Mouse (Mus musculus): ENCODE data around the gene D930020B18Rik.

Gene D930020B18Rik

DNA sequence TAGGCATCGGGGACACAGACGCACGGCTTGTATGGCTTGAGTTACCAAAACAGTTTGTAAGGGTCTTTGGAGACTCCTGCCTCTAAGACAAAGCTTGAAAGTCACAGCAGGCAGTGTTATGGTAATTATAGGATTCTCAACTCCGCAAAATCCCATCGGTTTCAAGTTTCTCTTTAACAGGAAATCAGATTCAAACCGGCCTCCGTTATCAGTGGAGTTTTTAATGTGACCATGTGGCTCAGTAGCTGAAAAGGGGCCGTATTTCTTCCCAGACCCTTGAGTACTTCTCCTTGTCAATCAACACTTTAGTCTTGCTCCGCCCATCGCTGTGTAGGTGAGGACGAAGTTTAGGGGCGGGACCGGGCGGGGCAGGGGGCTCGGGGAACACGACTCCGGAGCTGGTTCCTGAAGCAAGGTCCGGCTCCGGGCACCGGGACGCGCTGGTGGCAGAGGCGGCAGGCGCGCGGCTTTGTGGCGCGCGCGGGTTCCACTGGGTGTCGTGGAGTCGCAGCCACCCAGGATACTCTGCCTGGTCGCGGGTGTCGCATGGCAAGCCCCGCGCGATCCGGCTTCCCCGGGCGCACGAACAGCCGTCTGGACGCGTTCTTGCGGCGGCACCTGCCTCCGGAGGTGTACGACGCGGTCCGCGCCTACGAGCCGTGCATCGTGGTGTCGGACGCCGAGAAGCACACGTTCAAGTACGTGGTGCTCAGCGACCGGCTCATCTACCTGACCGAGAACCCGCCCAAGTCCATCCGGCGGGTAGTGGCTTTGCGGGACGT, at the start of gene D930020B18Rik:
Gene D930020B18Rik (plus strand): TSS at position 317 of the 782 bp plus-strand sequence.
- no peak for DNase-seq (ENCODE audit: extremely low read depth, low read depth, low spot score)

DNA sequence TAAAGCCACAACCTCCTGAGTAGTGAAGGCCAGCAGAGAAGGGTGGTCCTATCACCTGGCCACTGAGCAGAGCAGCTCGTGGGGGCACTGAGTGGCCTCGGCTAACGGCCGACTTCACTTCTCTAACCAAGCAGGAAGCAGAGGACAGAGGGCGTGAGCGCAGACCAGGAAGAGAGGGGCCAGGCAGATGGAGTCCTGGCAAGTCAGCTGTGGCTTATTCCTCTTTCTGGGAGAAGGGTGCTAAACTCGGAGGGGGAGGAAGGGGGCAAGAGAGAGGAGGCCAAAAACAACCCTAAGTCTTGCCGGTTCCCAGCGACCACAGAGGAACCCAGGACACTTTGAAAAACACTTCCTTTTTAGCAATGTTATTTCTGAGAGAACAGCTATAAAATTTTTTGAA, 44.8 kb upstream of the D930020B18Rik start:
- DNase-seq (ENCODE audit: extremely low read depth, low read depth, low spot score), result no peak

DNA sequence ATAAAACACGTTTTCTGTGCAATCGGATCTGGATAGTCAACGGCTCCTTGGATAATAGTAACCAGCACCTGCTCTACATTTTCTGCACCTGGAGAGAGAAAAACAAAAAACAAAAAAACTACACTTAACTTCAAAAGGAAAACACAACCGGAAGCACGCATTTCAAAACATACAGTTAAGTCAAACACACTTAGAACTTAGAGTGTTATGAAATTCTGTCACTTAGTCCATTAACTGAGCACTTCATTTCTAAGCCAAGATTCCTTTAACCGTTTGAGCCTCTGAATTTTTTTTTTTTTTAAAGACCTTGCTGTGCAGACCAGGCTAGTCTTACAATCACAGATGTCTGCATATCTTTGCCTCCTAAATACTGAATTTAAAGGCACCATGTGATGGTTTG, 40.1 kb upstream of the D930020B18Rik start:
- no peak for DNase-seq (ENCODE audit: extremely low read depth, low read depth, low spot score)

DNA sequence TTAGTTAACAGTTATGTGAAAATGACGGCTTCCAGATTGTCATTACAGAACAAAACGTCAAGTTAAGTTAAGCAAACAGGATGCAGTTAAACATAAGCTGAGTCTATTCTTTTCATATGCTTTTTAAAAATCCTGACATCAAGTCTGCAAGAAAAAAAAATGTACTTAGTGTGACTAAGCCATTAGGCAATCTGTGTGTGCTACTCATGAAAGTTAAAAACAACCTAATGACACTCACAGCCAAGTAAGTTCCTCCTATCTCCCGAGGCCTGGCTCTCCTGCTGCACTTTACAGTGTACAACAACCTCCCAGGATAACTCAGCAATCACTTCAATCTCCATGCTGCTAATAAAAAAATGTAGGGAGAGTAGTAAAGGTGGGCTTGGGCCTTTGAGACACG, 37.8 kb upstream of the D930020B18Rik start:
- no peak for DNase-seq (ENCODE audit: extremely low read depth, low read depth, low spot score)

DNA sequence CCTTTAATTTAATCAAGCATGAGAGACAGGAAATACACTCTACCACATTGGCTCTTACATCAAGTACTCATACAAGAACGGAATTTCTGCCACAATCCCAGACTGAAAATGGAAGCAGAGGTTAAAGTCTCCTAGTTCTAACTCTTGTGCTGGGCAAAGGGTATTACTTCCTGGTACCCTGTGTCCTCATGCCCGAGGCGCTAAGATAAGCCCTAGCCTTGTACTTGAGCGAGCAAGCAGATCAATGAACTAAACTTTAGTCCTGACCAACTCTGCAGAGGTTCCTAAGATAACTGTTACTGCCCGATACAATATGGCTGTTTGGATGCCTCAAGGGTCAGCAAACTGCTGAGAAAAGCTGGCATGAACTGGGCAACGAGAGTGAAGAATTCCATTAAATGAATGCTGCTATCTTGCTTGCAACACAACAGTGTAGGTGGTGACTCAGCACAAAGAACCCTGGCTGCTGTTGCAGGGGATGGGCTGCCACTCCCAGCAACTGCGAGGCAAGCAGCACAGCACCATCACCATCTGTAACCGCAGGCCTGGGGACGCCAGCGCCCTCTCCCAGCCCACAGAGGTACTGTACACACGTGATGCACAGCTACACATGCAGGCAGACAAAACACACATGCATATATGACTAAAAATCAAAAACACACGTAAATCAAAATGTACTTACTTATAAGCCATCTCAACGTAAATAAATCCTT, 36.6 kb upstream of the D930020B18Rik start:
- DNase-seq (ENCODE audit: extremely low read depth, low read depth, low spot score), result no peak

DNA sequence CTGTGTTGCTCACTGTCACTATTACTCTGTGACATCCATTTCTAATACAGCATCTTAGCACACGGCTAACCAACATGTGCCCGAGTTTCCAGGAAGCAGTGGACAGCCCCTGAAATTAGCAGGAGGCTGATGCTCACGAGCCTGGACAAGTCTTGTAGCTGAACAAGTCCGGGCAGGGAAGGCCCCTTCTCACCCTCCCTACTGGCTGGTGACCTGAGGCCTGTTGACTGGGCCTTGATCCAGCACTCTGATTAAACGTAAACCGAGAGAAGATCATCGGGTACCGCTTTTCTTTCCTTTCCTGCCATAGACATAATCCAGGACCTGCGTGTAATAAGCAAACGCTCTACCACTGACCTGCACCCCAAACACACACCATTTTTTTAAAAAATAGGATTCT, 33.2 kb upstream of the D930020B18Rik start:
- DNase-seq (ENCODE audit: extremely low read depth, low read depth, low spot score), result peak; percentile 76

DNA sequence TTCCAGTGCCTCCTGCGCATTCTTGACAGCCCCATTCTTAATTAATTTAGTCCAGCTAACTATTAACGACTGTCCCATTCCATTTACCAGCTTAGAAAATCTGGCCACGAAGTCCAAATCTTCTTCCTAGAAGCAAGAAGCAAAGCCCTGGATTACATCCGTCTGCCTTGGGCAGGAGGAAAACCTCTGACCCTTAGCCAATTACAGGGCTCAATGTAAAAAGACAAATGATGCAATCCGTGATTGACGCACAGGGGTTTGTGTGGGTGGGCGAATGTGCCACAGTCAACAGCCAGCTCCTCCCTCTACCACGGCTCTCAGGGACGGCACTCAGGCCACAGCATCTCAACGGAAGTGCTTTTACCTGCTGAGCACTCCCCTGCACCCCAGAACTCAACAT, 29.8 kb upstream of the D930020B18Rik start:
- peak; percentile 80 for DNase-seq (ENCODE audit: extremely low read depth, low read depth, low spot score)

DNA sequence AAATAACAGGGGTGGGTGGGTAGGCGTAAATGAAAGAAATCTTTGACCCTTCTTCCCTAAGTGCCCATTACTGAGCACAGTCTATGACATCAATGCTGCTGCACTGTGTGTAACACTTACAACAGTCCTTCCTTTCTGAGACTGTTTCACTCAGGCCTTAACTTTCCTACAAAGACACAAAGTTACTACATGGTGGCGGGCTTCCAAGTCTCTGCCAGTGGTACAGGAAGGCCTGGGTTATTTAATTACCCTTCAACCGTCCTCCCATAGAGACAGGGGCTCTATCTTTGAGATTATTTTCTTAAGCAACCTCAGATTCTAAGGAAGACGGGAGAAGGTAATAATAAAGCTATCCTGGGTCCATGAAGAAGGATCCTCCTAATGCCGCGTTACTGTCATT, 28.9 kb upstream of the D930020B18Rik start:
- DNase-seq (ENCODE audit: extremely low read depth, low read depth, low spot score), result no peak

DNA sequence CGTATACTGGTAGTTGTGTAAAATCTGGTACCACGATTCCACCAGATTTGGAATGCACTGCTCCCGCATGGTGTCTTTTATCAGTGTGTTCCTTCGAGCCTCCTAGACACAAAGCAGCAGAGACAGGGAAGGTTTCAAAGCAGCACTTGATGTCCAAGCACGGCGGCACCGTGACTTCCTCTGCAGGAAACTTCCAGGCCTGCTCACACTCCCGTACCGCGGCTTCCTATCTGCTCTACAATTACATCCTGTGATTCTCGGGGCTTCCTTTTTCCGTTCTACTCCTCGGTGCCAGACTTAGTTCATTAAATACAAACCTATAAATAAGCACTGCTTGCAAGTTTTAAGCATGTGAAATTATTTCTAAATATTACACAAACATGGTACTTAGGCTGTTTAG, 27.8 kb upstream of the D930020B18Rik start:
- no peak for DNase-seq (ENCODE audit: extremely low read depth, low read depth, low spot score)

DNA sequence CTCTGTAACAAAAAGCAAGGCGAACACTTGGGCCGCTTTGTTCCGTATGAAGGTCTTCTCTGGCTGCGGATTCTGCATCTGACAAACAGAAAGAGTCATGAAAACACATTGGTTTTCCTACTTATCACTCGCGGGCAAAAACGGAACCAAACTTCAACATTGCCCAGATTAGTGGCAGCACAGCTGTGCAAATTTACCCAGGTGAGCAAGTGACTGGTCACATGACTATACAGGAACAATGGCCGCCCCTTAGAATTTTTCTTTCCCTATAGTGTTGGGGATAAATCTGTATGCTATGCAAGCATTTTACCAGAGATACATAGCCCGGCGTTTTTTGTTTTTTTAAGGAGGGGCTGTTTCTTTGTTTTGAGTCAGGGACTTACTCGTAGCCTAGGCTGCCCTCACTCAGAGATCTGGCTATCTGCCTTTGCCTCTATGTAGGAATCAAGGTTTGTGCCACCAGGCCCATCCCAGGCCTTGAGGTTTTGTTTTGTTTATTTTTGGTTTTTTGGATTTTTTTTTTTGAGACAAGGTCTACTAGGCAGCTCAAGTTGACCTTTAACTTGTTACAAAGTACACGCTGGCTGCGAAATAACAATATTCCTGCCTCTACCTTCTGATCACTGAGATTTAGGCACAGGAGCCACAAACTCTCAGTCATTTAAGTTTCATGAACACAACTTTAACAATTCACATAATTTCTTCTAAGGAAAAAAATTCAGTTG, 26.1 kb upstream of the D930020B18Rik start:
- no peak for DNase-seq (ENCODE audit: extremely low read depth, low read depth, low spot score)

DNA sequence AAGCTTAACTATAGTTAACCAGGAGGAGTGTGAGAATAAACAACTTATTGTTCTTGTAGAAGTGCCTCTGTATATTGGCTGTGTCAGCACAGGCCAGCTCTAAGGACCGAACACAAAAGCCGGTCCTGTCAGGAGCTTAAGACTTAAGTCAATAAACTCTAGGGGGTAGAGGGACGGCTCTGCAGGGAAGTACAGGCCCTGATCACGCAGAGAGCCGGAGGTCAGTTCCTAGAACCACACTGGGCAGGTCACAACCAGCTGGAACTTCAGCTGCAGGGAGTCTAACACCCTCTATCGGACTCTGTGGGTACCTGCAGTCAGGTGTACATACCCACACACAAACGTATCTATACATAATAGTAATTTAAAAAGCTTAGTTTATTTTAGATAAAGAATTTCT, 25.5 kb upstream of the D930020B18Rik start:
- no peak for DNase-seq (ENCODE audit: extremely low read depth, low read depth, low spot score)

DNA sequence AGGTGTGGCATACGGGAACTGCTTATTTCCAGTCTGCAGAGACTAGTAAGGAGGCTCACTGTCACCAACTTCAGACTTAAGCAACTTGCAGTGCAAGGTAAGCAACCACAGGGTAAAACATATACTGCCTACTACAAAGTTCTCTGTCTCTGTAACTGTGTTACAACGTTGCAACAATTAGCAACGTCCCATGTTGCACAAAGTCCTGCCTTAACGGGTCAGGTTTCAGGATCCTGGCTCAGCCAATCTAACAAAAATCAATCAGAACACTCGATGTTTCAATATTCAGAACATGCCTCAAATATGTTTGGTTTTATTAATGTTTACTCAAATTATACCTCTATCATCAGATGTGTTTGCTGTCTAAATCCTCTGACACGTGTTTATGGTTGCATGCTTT, 19.0 kb upstream of the D930020B18Rik start:
- no peak for DNase-seq (ENCODE audit: extremely low read depth, low read depth, low spot score)

DNA sequence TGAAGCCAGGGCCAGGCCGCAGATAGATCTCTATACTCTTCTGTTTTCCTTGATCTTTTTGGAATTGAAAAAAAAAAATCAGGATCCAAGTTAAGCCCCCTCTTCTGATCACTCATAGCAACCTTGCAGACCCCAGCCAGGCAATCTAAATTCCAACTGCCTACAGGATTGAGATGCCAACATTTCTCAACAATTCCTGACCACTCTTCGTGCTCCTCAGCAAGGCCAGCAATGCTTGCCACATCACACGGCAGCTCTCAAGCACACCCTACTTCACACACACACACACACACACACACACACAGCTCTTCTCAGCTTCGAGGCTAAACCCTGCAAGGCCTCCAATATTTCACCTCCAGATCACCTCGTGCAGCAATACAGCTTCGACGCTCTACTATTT, 17.7 kb upstream of the D930020B18Rik start:
- no peak for DNase-seq (ENCODE audit: extremely low read depth, low read depth, low spot score)

DNA sequence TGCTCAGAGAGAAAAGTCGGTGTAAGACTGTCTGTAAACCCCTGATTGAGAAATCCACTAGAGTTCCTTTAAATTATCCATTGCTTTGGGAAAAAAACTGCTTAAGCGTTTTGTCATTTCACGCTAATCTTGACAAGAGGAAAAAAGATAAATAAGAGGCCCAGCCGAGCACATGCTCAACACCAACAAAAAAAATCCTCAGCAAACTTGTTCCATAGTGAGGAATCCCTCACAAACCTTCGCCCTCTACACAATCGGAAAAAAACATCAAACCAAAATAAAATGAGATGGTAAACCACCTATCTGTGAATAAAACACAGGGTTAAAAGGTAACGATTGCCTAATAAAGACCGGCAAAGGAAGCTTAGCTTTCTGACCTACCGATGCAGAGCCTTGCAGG, 16.4 kb upstream of the D930020B18Rik start:
- no peak for DNase-seq (ENCODE audit: extremely low read depth, low read depth, low spot score)

DNA sequence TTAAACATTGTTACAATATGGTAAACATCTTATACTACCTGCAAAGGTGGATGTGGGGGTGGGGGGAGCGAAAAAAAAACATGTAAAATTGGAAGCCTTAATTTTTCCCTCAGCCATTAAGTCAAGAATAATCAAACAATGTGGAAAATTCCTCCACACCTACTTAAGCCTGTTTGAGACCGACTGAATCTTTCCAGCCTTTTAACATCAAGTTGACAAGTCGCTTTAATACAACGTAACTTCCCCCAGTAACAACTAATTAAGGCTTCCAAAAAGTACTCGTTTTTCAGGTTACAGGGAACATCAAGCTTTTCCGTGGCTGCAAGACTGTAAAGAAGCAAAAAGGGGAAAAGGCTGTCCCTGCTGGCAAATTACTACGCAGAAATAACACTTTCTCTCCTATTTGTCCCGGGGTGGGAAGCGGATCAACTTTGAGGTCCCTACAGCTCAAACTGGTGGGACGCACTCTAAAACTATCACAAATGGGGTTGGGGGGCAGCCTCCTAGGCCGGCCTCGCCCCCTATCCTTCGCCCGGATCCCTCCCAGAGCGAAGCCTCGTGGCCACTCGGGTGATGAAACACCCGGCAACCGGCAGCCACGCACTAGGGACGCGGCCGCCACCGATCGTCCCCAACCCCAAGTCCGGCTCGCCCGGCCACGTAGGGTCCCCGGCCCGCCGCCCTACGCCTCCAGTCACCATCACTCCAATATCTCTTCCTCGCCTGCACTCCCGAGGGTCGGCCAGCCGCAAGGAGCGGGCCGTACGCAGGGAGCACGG, 15.8 kb upstream of the D930020B18Rik start:
- no peak for DNase-seq (ENCODE audit: extremely low read depth, low read depth, low spot score)

DNA sequence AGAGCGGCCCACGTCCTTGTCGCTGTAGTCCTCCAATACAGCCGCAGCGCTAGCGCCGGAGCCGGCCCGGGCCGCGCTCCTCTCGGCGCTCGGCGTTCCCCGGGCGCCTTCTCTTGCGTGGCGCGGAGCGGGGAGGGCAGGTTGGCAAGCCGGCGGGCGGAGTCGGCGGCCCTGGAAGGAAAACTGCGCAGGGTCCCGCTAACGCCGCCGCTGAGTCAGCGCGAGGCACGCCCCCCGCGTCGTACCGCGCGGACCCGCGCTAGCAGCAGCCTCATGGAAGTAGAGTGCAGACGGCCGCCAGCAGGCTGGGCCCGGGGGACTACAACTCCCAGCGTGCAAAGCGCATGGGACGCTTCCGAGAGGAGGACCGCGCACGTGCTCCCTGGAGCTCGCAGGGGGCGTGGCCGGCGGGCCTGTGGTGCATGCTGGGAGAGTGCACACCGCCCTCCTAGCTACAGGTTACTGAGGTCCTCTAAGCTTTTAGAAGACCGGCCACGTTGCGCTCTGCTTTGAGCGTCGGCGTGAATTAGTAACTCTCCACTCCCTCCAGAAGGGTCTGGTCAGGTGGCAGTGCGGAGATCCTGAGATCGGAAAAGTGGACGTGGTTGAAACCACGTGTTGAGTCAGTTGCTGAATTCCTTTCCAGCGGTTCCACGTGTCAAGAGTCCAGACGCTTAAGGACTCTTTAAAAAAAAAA, 15.1 kb upstream of the D930020B18Rik start, which contains the start of gene Xpot:
Gene Xpot (minus strand): TSS at position 147 of the 697 bp plus-strand sequence.
- DNase-seq (ENCODE audit: extremely low read depth, low read depth, low spot score), result peak; percentile 62

DNA sequence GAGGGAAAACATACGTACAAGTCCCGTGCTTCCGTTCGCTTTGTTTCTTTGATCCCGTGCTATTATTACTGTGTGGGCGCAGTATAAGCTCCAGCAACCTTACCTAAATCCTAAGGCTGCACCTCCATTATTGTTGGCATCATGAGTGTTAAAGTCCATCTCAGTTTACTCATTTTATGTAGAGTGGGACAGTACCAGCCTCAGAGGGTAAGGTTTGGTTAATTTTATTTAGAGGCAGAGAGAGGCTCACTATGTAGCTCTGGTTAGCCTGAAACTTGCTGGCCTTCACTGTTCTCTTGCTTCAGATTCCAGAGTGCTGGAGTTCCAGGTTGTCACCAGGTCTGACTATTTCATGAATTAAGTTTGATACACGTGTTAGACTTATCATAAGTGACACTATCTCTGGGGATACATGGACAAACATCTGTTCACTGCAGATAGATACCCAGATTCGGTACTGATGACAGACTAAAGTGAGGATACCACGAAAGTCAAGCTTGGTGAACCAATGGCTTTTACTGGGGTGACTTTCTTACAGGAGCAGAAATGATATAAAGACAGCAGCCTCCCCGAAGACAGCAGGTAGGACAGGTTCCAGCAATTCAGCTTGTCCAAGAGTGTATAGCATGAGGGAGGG, 14.1 kb upstream of the D930020B18Rik start:
- no peak for DNase-seq (ENCODE audit: extremely low read depth, low read depth, low spot score)

DNA sequence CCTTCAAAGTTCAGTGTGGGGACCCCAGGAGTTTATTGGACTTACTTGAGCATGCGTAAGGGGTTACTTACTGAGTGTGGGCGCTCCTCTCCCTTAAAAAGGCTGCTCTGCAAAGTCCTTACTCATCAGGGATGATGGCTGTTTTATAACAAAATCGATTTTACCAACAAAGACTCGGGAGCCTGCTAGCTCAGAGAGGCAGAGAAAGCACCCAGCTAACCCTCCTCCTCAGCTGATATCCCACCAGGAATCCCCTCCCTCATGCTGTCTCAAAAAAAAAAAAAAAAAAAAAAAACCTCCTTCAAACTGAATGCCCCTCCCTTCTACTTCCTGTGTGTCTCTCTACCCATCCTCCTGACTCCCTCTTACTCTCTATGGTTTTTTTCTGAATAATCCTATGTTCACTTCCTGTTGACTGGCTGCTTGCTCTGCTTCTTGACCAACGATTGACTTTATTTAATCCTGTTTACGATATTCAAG, 12.8 kb upstream of the D930020B18Rik start:
- no peak for DNase-seq (ENCODE audit: extremely low read depth, low read depth, low spot score)

DNA sequence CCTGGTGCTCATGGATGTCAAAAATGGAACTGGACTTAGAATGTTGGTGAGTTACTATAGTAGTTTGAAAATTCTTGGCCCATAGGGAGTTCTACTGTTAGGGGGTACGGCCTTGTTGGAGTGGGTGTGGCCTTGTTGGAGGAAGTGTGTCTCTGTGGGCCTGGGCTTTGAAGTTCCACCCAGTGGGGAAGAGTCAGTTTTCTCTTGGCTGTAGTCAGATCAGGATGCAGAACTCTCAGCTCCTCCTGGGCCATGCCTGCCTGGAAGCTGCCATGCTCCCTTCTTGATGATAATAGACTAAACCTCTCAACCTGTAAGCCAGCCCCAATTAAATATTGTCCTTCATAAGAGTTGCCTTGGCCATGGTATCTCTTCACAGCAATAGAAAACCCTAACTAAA, 7.2 kb upstream of the D930020B18Rik start:
- no peak for DNase-seq (ENCODE audit: extremely low read depth, low read depth, low spot score)

DNA sequence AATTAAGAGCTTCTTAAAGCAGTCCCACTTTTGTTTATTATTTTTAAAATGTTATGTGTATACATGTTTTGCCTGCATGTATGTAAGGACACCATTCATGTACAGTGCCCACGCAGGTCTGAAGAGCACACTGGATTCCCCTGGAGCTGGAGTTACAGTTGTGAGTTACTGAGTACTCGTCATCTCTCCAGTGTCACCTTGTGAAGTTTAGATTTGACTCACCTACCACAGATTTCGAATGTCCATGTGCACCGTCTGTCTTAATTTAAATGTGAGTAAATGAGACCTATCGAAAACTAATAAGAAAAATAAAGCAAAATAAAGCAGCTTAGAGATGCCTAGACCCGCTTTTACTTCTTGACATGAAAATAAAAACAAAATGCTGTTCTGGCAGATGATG, 5.1 kb upstream of the D930020B18Rik start:
- DNase-seq (ENCODE audit: extremely low read depth, low read depth, low spot score), result no peak
